ENCODE assay signal across 8 mouse cellular contexts in the genomic region with DNA sequence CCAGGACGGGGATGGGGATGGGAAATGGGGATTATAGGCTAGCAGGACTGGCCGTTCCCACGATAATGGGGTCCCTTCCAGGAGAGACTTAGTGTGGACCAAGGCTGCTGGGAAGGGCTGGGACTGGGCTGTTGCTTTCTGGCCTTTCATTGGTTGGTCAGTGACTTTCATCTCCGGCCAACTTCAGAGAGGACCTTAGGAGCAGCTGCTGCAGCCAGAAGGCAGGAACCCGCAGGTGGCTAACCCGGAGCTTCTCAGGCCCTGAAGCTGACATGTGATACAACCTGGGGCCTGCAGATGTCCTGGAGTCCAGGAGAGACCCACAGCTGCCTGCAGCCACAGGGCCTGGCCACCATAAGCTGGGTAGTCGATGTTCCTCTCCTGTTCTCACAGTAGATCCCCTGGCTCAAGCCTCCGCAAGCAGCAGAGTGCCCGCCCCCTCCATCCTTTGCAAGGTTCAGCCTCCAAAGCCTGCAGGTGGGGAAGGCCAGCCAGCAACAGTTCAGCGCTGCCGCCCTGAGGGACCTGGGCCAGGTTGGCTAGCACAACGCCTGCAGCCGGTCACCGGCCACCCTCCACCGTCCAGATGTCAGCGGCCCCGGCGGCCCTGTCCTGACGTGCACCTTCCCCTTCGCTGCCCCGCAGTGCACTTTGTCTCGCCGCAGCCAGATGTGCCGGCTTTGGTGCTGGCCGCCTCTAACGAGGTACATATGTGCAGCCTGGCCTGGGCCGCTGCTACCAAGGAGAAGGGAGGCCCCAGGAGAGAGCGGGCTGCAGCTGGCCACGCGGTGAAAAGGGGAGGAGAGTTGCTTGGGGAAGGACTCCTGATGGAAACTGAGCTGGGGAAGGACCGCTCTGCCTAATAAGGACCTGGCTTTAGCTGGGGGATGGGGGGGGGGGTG. TPM values are rescaled to one million over a fixed set of nuclear protein-coding genes. Genes with fewer than 3 reads are reported as not detected.
DNase-seq lines count a peak whose midpoint lies in the region; ATAC-seq lines count a peak whose summit lies in the region.

No protein-coding gene starts in this region.

- H3K27ac ChIP-seq in embryonic facial prominence, embryonic 11.5 days (replicated peaks; ENCODE audit: low read depth, low read length), result peak overlapping the region; percentile 79
- H3K27ac ChIP-seq in heart, embryonic 12.5 days (ENCODE audit: poor library complexity, severe bottlenecking), result peak overlapping the region; percentile 39; the same call in 1 of the 2 replicates
- no peak overlapping the region for H3K27ac ChIP-seq in midbrain, embryonic 16.5 days (ENCODE audit: low read length)

- H3K9ac ChIP-seq in embryonic facial prominence, embryonic 11.5 days (replicated peaks; ENCODE audit: low read length), result peak overlapping the region; percentile 29
- peak overlapping the region; percentile 64 for H3K9ac ChIP-seq in heart, embryonic 12.5 days
- H3K9ac ChIP-seq in midbrain, embryonic 16.5 days (ENCODE audit: low read depth, low read length), result peak overlapping the region; percentile 8; the same call in 1 of the 2 replicates

- H3K4me2 ChIP-seq in embryonic facial prominence, embryonic 11.5 days (ENCODE audit: low read depth, low read length), result peak overlapping the region; percentile 42
- H3K4me2 ChIP-seq in heart, embryonic 12.5 days, result peak overlapping the region; percentile 66
- peak overlapping the region; percentile 38 for H3K4me2 ChIP-seq in midbrain, embryonic 16.5 days (ENCODE audit: low read length)

- H3K27me3 ChIP-seq in embryonic facial prominence, embryonic 11.5 days (ENCODE audit: control insufficient read depth, insufficient read depth, low read length), result no peaks in the 10 kb centered on the region
- H3K27me3 ChIP-seq in heart, embryonic 12.5 days (replicated peaks), result 0 out of 2 replicates have a peak, but pooled peaks cover 3% of the 10 kb centered on the region
- H3K27me3 ChIP-seq in midbrain, embryonic 16.5 days (ENCODE audit: control insufficient read depth, insufficient read depth, low read depth, low read length), result no peaks in the 10 kb centered on the region

- H3K4me3 ChIP-seq in embryonic facial prominence, embryonic 11.5 days (ENCODE audit: low read depth, low read length), result peak overlapping the region; percentile 12
- H3K4me3 ChIP-seq in heart, embryonic 12.5 days, result peak overlapping the region; percentile 33
- H3K4me3 ChIP-seq in midbrain, embryonic 16.5 days (ENCODE audit: low read depth, low read length), result no peak overlapping the region

- peaks cover 4% of the 10 kb centered on the region for H3K4me1 ChIP-seq in embryonic facial prominence, embryonic 11.5 days (ENCODE audit: control insufficient read depth, insufficient read depth, low read length)
- peaks cover 37% of the 10 kb centered on the region for H3K4me1 ChIP-seq in heart, embryonic 12.5 days (replicated peaks)
- peaks cover 2% of the 10 kb centered on the region; the same call in 1 of the 2 replicates for H3K4me1 ChIP-seq in midbrain, embryonic 16.5 days (ENCODE audit: control insufficient read depth, insufficient read depth, low read length)

- 4% methylated on average over 29 of the region's 31 CpGs for WGBS in embryonic facial prominence, embryonic 11.5 days
- 10% methylated on average over 31 of the region's 31 CpGs for WGBS in heart, embryonic 12.5 days
- WGBS in midbrain, embryonic 16.5 days, result 7% methylated on average over 30 of the region's 31 CpGs

- DNase-seq in adrenal gland, postnatal 14 days, result peak; percentile 85
- DNase-seq in embryonic facial prominence, embryonic 11.5 days (ENCODE audit: low spot score), result peak; percentile 94
- peak; percentile 51 for DNase-seq in kidney, postnatal 10 days
- DNase-seq in adipocyte (ENCODE audit: low spot score), result no peak
- DNase-seq in spleen, postnatal 4 days (ENCODE audit: low spot score in 2 of 2), result no peak
- no peak for DNase-seq in layer of hippocampus, postnatal 10 days (ENCODE audit: low spot score in 2 of 2)

- ATAC-seq in embryonic facial prominence, embryonic 11.5 days (replicated peaks; ENCODE audit: insufficient number of reproducible peaks, low FRiP score, low TSS enrichment, low read depth), result peak; percentile 93
- ATAC-seq in heart, embryonic 12.5 days (ENCODE audit: insufficient number of reproducible peaks, low FRiP score), result peak; percentile 69
- ATAC-seq in midbrain, embryonic 16.5 days, result no peak

- no peaks in the 10 kb centered on the region for H3K9me3 ChIP-seq in embryonic facial prominence, embryonic 11.5 days (replicated peaks; ENCODE audit: control insufficient read depth, low read length)
- no peaks in the 10 kb centered on the region for H3K9me3 ChIP-seq in heart, embryonic 12.5 days (replicated peaks)
- no peaks in the 10 kb centered on the region for H3K9me3 ChIP-seq in midbrain, embryonic 16.5 days (replicated peaks; ENCODE audit: control insufficient read depth, low read length, poor library complexity, severe bottlenecking)

- no peaks in the 10 kb centered on the region for H3K36me3 ChIP-seq in embryonic facial prominence, embryonic 11.5 days (replicated peaks; ENCODE audit: control insufficient read depth, insufficient read depth, low read depth, low read length)
- H3K36me3 ChIP-seq in heart, embryonic 12.5 days, result no peaks in the 10 kb centered on the region
- no peaks in the 10 kb centered on the region for H3K36me3 ChIP-seq in midbrain, embryonic 16.5 days (ENCODE audit: control insufficient read depth, insufficient read depth, low read length)

RNA-seq across cellular contexts. Expression of gene Fgd2, which starts 55.3 kb away (rescaled TPM):
- 2.2 and 11.5 TPM in 2 replicates for total RNA-seq in adrenal gland, postnatal 14 days (2021)
- 7.0 and 8.6 TPM in 2 replicates for polyA plus RNA-seq in embryonic facial prominence, embryonic 11.5 days (2014; fragmentation: Nextera tagmentation; extraction: Ambion mirVana)
- 2.0 and 2.1 TPM in 2 replicates for polyA plus RNA-seq in heart, embryonic 12.5 days (2016; fragmentation: Nextera tagmentation; extraction: Ambion mirVana)
- 8.6 and 12.7 TPM in 2 replicates for polyA plus RNA-seq in midbrain, embryonic 16.5 days (2015; fragmentation: Nextera tagmentation; extraction: Ambion mirVana)
- 10 to 100 TPM in 1 of 2 experiments, 1 to 10 TPM in 1; 7.8 to 13.0 TPM for total RNA-seq in layer of hippocampus, postnatal 10 days (2021)

Comparison
In these comparisons a context has a peak if more than half of its experiments do, and no peak if none do; other contexts are left out.
1. DNase-seq: peak in adrenal gland, postnatal 14 days (single experiment), embryonic facial prominence, embryonic 11.5 days (single experiment) and kidney, postnatal 10 days (single experiment); none in adipocyte (single experiment), spleen, postnatal 4 days (0 of 2) and layer of hippocampus, postnatal 10 days (0 of 2).
2. H3K9ac ChIP-seq: peak in every context shown above with its lines; median percentile 64 in heart, embryonic 12.5 days; 29 in embryonic facial prominence, embryonic 11.5 days; 8 in midbrain, embryonic 16.5 days.
3. Peak in every context shown above with its lines, with median percentiles within 50 percentile points of each other: H3K4me2 ChIP-seq.